Mouse (Mus musculus): ENCODE results near the gene Sh2d3c.
A peak's percentile ranks its signal among the peaks of the same experiment; 100 is the strongest.

The Sh2d3c gene

DNA sequence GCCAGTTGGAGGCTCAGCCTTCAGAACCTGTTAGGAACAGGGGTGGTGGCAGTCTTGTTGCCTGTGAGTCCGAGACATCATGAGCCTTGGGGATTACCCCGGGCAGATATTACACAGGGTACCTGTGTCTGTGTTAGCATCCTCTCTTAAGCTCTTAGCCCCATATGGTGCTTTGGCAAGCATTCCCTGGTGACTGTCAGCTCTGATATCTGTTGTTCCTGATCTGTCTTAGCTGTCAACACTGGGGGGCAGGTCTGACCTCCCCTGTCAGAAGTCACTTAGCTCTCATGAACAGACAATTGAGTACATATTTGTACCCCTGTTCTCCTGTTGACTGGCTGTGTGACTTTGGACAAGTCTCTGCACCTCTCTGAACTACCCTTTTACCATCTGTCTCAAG lies 38.1 kb downstream of the Sh2d3c start:
- DNase-seq: no peak

DNA sequence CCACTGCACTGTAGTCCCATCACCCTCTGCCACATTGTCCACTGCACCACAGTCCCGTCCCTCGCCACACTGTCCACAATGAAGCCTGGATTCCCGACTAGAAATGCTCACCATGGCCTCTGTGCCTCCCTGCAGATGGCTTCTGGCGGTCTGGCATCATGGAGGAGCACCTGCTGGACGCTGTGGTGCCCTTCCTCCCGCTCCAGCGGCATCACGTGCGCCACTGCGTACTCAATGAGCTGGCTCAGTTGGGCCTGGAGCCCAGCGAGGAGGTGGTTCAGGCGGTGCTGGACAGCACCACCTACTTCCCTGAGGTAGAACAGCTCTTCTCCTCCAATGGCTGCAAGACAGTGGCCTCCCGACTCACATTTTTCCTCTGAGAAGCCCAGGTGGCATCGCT lies 40.5 kb downstream of the Sh2d3c start:
- no peak for DNase-seq

DNA sequence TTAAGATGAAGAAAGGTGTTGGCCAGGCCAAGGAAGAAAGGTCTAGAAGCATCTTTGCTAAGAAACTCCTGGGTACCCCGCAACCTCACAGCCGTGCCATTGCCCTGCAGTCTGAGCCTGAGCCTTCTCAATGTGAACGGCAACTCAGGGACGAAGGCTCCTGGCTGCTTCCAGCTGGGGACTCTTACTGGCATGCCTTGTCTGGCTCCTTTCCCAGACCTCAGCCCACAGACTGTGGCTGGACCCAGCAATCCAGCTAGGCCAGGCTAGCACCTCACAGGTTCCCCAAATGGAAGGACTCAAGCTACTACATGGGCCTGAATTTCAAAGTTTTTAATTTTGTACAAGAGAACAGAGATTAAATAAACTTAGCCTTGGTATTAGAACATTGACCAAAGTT lies 41.0 kb downstream of the Sh2d3c start:
- no peak for DNase-seq

DNA sequence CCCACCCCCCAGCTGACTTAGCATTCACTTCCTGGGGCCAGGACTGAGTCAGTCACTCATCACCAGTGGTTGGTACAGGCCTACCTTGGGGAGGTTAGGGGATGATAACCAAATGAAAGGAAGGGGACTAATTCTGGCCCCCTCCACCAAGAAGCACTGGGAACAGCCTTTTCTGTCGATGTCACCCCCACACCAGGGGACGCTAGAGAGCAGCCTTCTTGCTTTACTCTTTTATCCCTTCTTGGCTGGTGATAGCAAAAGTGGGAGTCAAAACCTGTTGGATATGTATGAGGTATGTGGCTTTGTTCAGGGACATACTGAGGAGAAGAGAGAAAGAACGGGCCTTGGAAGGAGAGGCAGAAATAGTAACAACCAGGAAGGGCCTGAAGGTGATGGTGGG lies 42.5 kb downstream of the Sh2d3c start:
- DNase-seq: no peak

DNA sequence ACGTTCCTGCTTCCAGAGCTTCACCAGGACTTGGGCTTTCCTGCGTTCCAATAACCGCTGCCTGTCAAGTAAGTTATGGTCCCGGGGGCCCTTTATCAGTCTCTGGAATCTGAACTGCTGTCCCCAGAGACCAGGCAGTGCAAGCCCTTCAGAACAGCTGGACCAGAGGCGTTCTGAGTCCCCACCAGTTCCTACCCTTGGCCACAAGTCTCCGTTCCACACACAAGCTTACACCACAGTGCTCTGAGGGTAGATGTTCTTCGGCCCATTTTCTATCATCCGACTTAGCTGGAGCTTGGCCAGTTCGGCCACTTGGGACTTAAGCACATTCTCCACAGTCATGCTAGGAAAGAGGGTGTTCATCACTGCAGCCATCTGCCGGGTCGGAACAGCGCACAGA lies 46.4 kb downstream of the Sh2d3c start:
- no peak for DNase-seq

DNA sequence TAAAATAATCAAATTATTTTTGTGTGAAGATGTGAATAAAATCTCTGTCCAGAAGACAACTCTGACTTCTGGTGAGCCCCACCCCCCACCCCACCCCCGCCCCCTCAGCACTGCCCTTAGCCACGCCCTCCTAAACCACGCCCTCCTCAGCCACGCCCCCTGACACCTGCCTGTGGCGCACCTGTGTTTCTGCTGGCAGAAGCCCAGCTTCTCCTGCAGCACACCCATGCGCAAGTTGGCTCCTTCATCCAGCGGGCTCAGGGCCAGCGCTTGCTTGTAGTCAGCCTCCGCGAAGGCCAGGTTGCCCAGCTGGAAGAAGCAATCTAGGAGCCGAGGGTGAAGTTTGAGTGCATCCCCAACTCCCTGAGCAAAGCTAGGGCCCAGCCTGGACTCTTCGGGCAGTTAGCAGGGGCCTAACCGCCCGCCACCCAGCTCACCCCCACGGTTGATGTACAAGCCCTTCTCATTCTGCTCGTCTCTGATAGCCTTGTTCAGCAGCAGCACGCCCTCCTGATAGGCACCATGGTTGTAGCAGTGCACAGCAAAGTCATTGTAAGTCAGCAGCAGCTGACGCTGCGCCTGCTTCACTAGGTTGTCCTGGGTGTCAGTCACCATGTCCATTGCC lies 47.9 kb downstream of the Sh2d3c start:
- peak; percentile 45 to 58 for DNase-seq

DNA sequence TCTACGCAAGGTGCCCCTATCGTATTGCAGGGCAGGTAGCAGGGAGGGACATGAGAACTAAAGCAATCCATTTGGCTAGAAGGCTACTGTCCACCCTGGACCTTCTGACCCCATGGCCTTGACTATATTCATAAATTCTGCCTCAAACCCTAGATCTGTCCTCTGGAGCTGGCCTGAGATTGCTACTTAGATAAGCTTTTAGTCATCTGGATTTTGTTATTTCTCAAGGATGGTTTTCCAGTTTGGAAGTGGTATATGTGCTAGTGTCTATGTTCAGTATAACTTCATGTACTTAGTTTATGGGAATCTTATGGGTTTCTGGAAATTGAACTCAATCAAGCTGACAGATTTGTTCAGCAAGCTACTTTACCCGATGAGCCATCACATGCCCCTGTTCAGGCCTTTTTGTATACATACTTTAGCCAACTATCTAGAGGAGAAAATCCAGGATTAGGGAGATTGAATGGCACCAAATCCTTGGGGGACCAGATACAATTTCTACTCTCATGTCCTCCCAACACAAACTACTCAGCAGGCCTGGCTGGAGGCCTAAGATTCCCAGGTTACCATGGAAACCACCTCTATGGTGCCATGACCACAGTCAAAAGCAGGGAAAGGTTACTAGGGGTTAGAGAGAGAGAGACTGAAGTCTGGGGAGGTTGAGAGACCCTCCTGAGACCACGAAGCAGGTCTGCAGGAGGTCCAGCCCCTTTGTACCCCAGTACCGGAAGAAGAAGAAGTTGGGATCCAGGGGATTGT lies 48.7 kb downstream of the Sh2d3c start:
- no peak for DNase-seq

DNA sequence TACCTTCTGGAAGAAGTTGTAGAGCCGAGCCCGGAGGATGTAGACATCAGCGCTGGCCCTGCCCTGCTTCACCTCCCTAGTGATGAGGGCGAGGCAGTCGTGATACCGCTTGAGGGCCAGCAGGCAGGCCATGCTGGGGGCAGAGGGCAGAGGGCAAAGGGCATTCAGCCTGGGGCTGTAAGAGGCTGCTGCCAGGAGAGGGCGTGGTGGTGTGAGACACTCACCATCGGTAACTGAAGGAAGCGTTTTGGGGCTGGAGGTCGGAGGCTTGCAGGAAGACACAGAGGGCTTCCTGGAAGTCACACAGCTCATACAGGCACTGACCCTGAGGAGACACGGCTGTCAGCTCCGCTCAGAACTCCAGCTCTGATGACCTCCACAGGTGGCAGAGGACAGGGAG lies 51.0 kb downstream of the Sh2d3c start:
- peak; percentile 41 to 59 for DNase-seq

DNA sequence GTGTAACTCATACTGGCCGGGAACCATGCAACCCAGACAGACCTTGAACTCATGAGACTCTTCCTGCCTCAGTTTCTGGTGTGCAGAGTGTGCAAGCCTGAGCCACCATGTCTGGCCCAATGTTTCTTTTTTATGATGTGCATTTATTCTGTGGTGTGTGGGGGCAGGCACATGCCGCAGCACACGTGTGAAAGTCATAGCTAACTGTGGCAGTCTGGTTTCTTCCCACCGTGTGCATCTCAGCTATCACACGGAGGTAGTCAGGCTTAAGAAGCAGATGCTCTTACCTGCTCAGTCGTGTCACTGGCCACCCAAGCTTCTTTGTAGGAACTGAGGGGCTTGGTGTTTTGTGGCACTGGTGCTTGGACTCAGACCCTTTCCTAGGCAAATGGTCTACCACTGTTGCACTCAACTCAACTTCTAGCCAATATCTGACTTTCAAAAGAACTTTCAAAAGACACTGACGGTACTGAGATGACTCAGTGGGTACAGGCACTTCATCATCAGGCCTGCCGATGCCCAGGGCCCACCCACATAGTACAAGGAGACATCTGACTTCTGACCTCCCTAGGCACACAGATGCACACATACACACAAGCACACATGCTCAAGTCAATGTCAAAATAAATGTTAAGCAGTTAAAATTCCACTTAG lies 51.9 kb downstream of the Sh2d3c start:
- DNase-seq: no peak

DNA sequence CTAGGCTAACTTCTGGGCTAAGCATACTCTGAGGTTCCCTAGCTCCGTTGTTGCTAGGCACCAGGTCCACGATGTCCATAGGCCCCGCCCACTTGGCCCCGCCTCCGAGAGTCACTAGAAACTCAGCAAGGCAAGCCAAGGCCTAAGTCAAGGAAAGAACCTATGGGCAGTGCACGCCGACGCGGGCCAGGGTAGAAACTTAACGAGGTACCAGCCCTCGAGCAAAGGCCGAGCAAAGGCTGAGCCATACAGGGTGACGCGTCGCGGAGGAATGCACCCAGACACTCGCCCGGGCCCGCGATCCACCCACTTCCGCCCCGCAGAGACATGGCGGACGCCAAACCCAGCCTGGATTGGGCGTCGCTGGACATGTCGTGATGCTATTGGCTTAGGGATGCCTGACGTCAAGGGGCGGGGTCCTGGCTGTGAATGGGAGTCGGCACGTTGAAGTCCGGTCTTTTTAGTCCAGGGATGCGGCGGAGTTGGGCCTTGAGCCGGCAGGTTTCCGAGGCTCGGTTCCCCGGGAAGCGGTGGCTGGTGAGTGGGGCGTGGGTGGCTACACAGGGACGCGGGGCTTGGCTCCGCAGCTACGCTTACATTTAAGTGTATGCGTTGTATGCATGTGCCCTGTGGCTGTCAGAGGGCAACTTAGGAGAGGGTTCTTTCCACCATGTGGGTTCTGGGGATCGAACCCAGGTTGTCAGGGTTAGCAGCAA lies 54.7 kb downstream of the Sh2d3c start, which contains the start of the genes Ttc16 and Ptrh1:
Gene Ttc16 (minus strand): TSS at position 275 of the 716 bp plus-strand sequence.
Gene Ptrh1 (plus strand): TSS at position 428 of the 716 bp plus-strand sequence.
- peak; percentile 98 for DNase-seq

DNA sequence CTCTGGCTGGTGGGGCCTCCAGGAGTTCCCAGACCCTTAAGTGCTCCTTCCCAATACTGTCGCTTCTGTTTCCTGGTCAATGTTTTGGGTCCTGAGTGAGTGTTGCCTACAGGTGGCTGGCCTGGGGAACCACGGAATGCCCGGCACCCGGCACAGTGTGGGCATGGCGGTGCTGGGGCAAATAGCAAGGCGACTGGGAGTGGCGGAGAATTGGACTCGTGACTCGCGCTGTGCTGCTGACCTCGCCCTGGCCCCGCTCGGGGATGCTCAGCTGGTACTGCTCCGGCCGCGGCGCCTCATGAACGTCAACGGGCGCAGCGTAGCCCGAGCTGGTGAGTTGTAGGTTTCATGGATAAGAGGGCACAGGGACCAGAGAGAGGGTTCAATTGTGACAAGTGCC lies 55.3 kb downstream of the Sh2d3c start:
- no peak for DNase-seq

DNA sequence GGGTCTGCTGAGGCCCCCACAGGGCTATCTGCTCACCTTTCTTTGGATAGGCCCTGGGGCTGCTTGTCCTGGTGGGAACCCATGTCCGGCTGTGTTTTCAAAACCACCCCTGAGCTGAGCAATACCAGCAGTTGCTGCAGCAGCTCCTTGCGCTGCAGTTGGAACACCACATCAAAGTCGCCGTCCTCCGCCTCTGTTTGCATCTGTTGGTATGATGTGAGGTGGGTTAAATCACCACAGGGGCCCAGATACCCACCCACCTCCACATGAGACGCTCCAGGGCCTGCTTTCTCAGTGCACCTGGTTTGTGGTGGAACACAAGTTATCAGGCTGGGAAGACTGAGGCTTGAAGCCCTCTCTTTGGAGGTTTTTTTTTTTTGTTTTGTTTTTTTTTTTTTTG lies 57.2 kb downstream of the Sh2d3c start:
- DNase-seq: no peak

DNA sequence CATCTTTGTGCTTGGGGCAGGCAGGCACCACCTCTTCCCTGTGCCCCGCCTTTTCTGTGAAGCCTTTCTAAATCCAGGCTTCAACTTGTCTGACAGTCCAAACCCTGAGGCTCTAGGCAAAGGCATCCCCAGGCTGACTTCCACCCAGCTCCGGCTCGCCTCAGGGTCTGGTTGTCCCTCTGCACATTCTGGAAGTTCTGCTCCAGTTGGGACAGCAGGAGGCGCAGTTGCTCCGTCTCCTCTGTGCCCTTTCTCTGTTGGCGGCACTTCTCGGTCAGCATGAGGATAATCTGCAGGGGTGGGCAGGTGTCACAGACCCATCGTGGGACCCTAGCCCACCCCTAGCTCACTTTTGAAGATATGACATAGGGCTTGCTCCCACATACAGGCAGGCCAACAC lies 58.3 kb downstream of the Sh2d3c start:
- DNase-seq: peak; percentile 41 to 62

DNA sequence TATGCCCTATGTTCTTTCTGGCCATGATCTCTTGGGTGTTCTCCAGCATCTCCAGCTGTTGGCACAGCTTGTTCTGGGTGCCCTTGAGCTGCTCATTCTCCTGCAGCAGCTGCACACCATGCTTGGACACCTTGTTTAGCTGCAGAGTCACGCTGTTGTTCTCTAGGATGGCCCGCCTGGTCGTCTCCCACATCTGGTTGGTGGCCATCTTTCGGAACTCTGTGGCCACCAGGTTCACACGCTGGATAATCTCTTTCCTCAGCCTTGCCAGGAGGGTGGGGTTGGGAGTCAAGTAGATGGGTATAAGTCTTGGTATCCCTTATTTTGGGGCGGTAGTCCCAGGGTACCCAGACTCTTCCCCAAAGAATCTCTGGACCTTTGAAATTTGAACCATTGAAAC lies 58.9 kb downstream of the Sh2d3c start:
- DNase-seq: no peak

DNA sequence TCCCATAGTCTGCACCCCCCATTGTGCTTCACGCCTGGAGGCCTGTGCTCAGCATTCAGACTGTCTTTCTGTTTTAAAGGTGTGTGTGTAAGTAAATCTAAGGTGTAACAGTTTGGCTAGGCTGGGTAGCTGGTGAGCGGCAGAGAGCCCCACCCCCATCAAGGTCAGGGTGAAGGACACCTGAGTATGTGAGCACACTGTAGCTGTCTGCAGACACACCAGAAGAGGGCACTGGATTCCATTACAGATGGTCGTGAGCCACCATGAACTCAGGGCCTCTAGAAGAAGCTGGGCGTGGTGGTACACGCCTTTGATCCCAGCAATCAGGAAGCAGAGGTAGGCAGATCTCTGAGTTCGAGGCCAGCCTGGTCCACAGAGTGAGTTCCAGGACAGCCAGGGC lies 60.9 kb downstream of the Sh2d3c start:
- DNase-seq: no peak

DNA sequence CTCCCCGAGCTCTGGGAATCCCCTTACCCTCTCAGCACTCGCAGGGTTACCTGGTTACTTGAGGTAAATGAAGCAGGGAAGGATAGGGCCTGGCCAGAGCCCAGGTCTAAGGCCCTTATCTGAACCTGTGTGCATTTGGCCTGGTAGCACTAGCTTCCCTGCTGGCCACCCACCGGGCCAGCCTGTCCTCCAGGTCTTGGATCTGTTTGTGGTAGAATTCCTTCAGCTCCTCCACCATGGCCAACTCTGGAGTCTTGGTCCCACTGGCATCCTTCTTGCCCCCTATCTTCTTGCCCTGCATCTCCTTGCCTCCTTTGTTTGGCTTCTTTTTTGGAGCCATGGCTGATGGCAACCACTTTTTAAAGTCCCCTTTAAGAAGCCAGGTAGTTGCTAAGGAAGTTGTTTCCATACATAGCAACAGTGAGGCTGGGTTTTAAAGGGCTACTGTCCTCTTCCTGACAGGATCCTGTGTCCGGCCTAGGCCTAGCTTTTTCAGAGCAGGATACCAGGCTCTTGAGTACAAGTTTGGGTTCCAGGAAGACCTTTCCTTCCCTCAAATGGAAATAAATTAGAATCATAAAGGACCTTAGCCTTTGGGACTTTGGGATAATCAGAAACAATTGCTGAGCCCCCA lies 63.3 kb downstream of the Sh2d3c start, which contains the start of gene Cfap157:
Gene Cfap157 (minus strand): TSS at position 381 of the 634 bp plus-strand sequence.
- peak in 1 of 2 experiments; percentile 23 for DNase-seq

DNA sequence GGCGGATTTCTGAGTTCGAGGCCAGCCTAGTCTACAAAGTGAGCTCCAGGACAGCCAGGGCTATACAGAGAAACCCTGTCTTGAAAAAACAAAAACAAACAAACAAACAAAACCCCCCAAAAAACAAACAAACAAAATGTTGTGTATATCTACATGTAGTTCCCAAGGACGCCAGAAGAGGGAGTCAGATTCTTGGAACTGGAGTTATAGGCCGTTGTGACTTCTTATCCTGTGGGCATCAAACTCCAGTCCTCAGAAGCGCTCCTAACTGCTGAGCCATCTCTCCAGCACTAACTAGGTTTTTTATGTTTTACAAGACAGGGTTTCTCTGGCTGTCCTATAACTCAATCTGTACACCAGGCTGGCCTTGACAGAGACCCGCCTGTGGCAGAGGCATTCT lies 66.3 kb downstream of the Sh2d3c start:
- no peak for DNase-seq

DNA sequence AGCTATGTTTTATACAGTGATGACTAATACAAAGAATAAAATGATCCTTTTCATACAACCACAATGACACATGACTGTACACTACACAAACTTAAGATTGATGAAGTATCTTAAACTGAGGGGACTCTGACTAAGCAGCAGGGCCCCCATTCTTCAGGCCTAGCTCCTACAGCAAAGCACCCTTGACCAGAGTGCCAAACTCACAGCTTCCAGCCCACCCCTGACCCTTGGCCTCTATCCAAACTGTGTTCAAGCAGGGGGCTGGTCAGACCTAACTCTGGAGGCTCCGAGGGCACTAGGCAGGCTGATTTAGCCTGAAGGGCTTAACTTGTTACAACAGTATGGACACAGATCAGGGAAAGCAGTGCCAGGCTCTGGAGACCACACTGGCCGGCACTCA lies 67.7 kb downstream of the Sh2d3c start:
- no peak for DNase-seq

DNA sequence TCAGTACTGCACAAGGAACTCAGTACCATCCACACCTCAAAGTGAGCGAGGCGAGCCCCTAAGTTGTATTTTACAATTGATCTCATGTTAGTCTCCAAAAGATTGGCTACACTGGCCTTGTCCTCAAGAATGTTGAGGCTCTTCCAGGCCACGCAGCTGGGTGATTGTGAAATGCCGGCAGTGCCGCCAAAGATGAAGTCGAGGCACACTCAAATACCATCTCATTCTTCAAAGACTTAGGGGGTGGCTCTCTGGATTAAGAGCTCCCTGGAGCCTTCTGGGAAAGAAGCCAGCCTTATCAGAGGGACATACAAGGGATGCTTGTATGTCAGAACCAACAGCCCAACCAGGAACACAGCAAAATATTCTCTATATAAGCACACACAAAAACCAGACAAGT lies 70.4 kb downstream of the Sh2d3c start:
- no peak for DNase-seq

DNA sequence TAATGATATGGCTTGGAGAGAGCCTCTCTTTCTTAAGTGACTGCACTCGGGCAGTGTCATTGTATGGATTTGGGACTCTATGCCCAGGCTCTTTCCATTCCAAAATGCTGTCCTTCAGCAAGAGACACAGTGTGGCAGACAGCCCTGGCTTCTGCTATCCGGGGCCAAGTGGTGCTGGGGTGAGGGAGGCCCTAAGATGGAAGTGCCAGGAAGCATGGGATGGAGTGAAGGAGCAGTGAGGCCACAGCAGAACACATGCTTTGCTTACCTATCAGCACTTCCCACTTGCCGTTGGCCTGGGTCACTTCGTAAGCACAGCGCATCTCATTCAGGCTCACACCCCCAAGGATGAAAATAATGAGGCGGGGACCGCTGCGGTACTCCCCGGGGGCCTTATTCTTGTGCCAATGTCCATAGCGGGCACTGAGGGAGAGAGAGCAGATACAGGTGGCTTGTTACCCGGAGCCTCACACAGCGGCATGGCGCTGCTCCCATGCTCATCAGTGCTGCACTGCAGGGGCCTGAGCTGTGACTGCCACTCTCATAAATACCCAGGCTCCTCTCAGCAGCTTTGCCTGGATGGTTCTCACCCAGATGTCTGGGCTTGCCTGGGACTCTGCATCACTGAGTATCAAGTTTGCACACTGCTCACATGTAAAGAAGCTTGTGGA lies 75.0 kb downstream of the Sh2d3c start:
- no peak for DNase-seq

DNA sequence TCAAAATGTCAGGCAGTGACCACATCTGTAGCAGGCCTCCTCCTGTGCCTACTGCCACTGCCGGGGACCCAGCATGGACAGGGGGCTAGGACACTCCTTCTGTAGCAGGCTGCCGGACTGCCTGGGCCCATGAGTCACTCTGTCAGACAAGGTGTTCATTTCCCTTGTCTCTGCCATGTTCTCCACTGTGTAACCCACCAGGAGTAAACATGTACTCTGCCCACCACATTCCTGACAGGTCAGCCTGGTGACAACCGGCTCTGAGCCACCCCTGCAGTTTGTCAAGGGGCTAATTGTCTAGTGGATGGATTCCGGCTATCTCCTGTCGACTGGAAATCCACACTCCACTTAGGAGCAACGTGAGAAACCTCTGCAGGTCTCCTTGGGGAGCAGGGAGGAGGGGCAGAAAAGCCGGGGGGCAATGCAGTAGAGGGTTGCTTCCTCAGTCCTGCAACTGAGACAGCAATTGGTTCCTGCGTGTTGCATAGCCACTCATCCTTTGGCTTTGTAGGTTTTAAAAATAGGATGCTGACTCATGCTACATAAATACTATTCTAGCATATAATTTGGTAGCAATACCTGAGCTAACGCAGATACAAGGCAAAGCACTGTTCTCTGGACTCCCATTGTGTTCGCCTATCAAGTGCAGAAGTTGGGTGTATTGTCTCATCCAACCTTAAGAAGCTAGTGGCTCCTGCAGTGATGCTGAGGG lies 77.6 kb downstream of the Sh2d3c start:
- no peak for DNase-seq

Data from kidney, adult 8-10 months (tissue).